Mouse (Mus musculus) layer of hippocampus, postnatal 25 days (tissue): ENCODE measurements around the gene Pex10. TPM values are rescaled to one million over a fixed set of nuclear protein-coding genes. Genes with fewer than 3 reads are reported as not detected.
A peak's percentile ranks its signal among the peaks of the same experiment; 100 is the strongest.

Source experiments
- DNase-seq, 2 experiments: peaks; one replicate each; pipeline ENCODE4 v3.0.0; 2022; ENCODE audit warnings: mixed read lengths in 2 of 2, low spot score in 1 of 2; ENCODE audit errors: extremely low spot score in 1 of 2
- total RNA-seq, 2 experiments: library from RNA; stranded (reverse); gene quantifications; 2 replicates each; pipeline ENCODE4 v1.2.3; 2021

Pex10 gene
- total RNA-seq = 10 to 100 TPM; 21.6 to 26.5 TPM

DNA sequence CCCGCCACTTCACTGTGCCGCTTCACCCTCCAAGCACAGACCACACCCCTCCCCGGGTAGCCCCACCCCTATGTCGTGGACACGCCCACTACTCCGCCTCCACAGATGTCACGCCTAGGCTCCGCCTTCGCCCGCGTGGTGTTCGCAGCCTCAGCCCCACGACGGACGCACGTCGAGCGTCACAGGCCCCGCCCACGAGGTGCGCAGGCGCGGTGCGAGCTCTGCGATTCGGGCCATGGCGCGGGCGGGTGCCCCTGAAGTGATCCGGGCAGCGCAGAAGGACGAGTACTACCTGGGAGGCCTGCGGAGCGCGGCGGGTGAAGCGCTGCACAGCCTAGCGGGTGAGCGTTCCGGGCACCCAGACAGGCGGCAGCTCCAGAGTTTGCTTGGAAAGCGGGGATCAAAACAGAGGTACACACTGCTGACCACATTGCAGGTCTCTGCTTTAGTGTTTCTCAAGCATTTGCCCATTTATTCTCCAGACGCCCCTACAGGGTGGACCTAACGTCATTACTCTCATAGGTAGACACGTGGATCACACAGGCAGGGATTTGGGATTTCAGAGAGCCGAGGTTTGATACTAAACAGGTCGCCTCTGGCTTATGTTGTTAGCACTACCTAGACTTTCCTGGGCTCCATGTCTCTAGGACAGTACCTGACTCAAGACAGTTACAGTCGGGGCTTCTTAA is at the start of gene Pex10:
Gene Pex10 (plus strand): TSS at position 183 of the 689 bp plus-strand sequence.
- peak; percentile 91 to 93 for DNase-seq

DNA sequence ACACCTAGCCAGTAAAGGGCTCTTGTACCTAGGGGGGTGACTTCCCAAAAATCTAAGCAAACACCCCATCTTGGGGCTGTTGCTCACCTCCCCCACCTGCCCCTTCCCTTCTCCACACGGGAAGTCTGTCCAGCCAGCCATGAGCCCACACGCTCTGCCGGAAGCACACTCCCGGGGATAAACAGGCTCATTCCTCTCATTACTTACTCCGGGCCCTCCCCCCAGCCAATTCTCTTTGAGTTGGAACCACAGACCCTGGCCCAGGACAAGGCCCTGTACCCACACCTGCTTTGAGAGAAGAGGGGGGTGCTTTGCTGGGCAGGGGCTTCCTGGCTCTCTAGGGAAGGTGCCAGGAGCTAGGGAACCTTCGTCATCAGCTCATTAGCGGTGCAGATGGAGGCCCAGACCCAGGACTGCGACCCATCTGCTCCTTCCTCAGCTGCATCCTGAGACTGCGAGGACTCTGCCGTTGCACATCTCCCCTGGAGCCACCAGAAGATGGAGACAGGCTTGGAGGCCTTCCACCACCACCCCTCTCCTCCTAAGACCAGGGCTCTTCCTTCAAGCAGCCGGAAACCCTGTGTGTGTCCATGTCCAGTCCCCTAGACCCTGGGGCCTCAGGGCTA is 49.5 kb upstream of the Pex10 start:
- no peak for DNase-seq

DNA sequence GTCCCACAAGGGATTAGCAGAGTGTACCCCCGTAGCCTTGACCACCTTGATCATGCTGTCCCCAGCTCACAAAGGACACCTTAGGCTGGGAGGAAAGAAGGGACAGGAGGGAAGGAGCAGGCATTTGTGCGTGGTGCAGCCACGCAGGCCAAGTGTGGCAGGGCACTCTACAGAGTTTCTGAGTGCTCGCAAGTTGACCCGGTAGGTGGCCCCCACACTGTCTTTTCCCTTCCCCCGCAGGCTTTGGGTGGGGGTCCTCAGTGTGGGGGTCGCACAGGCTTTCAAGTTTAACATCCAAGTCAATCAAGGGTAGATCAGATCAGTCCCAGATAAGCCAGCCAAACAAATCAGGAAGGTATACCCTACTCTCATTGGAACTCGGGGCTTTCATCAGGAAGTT is 48.8 kb upstream of the Pex10 start:
- no peak for DNase-seq

DNA sequence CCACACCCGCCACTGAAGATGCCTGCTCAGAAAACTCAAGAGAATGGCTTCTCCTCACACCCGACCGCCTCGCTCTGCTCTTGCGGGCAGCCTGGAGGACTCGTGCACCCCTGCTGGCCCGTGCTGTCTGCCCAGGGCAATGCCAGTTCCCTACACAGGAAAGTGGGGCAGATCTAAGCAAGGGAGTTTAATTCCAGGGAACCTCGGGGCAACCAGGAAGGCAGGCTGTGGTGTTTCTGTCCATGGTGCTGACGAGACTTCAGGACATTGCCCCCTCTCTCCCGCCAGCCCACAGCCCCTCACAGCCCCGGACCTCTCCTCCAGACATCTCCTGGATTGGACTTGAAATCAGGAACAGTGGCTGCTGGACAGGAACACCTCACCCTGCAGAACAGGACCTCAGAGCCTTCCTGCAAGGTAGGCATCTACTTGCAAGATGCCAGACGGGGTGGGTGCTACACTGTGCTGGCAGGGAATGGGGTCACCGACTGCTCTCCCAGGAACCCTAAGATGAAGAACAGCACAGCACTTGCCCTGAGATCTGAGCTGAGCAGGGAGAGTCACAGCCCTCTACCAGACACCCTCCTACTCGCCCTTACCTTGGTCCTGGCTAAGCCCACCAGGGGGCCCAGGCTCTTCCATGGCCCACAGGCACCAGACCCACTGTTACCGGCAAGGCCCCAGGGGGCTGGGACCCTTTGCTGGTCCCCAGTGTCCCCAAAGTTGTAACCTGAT is 48.0 kb upstream of the Pex10 start:
- DNase-seq = no peak

DNA sequence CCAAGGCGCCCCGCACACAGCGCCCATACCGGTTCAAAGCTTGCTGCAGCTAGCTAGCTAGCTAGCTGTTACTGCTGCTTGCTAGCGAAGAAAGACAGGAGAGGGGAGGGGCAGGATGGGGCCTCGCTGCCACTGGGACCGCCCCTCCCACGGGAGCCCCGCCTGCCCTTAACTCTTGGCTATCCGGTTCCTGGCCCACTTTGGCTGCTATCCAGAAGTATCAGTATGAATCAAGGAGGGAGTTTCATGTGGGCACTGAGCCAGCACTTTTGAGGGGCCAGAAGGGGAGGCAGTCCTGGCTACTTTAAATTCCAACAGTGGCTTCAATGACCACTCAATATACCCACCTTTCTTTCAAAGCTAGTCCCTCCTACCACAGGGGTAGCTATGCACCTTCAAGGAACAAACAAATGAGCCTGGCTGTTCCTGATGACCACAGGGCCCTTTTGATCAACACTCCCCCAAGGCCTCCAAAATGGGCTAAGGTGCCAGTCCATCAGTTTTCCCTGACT is 47.4 kb upstream of the Pex10 start:
- no peak for DNase-seq

DNA sequence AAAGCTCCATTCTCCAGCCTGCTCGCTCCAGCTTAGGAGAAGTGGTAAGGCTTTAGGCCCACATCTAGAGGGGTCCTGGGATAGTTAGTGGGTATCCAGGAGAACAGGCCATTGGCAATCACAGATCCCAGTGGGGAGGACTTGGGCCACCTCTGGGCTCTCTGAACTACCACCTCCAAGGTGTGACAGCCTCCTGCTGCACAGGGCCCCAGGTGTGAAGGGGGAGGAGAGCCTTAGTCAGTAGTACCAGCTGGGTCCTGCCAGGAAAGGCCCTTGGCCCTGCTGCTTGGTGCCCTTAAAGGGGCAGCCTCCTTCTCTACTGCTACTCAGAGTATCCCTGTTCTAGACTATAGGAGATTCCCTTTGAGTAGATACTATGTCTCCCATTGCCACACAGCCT is 46.7 kb upstream of the Pex10 start:
- DNase-seq = no peak

DNA sequence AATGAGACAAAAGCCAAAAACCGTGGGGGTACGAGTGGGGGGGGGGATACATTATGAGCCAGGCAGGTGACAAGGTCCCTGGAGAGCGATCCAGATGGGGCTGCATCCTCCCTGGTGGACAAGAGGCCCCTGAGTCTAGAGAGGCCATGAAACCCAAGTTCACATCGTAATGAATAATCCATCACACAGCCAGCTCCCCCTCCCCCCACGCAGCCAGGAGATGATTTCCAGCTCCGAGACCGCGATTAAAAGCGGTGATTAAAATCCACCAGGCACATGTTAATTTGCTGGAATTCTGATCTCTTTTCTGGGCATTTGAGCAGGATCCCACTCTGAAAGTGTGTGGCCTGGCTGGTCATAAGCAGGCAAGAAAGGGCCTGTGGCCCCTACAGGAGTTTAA is 46.0 kb upstream of the Pex10 start:
- no peak for DNase-seq

DNA sequence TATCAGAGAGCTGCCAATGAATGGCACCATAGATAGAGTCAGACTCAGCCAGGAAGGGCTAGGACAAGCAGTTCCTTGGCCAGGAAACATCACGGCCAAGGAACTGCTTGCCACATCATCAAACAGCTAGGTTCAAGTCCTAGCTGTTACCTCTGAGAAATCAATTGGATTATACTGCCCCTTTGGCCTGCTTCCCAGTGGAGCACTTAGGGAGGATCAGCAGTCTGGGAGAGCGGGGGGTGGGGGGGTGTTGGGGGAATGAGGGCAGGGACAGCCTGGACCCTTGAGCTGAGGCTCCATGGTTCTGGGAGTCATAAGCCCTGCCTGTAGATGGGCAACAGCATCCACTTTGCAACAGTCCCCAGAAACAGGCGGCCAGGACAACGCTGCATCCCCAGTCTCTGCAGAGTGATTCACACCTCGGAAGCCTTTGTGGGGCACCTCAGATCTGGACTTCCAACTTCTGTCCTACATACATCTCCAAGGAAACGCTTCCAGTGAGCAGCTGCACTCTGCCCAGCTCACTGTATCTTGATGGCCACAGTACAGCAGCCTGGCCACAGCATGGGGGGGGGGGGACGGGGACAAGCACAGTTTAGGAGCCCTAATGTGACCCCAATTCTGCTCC is 44.5 kb upstream of the Pex10 start:
- no peak for DNase-seq

DNA sequence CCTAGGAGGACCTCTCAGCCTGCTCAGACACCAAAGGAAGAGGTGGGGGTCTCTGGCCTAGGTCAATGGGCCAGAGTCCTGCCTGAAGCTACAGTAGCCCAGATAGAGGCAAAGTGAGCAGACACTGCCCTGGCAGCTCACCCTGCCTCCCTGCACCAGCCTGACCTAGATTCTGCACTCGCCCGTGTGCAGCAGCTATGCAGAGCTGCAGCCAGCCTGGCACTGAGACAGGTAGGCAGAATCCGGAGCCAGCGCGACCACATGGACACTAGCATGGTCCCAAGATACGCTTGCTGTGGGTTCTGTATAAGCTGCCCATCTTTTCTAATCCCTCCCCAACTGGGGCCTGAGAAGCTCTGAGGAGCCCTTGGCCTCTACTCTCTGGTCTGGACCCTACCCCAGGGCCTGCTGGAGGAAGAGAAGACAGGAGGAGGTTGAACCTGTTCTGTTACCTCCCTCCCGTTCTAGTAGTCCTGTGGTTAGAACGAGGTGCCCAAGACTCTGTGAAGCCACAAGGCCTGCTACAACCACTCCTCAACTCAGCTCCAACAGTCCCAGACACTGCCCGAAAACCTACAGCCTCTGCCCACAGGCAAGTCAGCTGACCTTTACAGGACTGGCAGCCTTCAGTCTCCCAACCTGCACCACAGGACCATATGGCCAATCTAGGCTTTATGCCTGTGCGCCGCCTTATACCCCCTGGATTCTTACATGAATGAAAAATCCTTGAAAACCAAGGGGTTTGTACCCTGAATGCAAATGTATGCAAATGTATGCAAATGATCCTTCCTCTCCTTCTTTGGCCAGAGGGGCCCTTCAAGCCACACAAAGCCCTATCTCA is 42.4 kb upstream of the Pex10 start:
- no peak for DNase-seq

DNA sequence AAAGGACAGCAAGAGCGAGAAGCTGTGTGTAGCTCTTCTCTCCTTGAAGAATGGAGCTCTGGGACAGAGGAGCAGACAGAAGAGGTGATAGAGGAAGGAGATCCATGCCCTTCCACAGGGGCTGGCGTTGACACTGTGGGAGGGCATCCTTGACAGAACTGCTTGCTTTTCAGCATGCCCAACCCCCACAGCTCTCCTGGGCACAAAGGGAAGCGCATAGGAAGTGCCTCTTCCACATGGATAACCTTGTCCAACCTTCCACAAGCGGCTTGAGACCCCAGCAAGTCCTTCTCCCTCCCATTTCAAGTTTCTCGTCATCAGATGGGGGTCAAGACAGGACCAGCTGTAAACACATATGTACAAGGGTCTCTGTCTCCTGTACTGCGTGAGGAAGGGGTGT is 33.7 kb upstream of the Pex10 start:
- DNase-seq = no peak

DNA sequence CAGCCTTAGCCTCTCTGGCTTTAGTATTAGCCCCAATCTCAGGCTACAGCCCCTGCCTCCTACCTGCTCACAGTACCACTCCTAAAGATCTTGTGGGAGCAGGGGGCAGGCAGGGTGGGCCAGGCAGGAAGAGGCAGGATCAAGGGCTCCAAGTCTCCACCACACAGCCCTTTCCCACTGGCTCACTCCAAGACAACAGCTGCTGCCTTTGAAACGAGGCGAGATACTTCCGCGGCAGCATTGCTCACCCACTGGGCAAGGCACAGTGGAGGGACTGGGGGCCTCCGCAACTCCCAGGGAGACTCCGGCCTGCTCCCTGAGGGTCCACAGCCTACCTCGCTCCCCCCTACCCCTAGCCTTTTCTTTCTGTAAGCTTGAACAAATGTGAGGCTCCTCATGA is 32.6 kb upstream of the Pex10 start:
- no peak for DNase-seq

DNA sequence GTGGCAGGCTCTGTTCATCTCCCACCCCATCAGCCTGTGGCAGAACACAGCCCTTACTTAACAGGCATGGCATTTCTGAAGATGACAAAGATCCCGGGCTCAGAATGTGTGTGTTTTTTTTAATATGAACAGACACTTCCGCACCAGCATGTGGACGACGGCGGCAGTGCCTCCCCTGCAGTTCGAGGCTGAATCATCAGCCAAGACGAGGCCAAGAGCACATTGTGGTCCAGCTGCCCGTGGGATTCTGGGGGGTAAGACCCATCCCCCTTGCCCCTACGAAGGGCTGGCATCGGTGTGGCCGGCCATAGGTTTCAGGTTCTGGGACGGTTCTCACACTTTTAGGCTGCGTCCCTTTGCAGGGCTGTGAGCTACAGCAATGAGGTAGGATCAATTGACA is 32.0 kb upstream of the Pex10 start:
- no peak for DNase-seq

DNA sequence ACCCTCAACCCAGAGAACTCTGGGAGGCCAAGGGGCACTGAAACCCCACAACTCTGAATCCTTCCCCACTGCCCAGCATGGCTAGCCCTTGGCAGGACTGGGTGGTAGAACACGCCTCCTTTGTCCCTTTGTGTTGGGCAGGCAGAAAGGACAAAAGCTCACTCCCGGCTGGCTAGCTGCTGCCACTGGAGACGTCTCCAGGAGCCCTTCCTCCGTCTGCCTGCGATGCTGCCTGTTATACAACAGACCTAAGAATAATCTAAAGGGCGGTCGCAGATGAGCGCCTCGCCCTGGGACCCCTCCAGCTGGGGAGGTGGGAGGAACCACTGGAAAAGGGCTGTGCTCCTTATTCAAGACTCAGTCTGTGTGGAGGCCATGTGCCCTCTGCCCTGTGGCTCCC is 26.6 kb upstream of the Pex10 start:
- DNase-seq = no peak

DNA sequence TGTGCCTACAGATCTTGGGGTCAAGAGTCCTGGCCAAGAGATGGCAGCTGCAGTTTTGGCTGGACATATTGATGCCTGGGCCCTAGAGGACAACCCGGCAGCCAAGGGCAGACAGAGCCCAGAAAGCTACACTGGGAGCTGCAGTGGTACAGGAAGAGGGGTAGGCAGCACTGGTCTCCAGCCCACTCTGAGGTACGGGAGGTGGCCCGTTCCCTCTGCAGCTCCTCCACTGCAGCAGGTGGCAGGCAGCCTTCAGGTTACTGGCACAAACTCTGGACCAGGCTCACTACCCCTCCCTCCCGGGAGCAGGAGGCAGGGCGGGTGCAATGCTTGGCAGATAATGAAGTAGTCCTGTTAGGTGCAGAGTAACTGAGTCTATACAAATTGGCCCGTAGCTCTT is 26.1 kb upstream of the Pex10 start:
- no peak for DNase-seq

DNA sequence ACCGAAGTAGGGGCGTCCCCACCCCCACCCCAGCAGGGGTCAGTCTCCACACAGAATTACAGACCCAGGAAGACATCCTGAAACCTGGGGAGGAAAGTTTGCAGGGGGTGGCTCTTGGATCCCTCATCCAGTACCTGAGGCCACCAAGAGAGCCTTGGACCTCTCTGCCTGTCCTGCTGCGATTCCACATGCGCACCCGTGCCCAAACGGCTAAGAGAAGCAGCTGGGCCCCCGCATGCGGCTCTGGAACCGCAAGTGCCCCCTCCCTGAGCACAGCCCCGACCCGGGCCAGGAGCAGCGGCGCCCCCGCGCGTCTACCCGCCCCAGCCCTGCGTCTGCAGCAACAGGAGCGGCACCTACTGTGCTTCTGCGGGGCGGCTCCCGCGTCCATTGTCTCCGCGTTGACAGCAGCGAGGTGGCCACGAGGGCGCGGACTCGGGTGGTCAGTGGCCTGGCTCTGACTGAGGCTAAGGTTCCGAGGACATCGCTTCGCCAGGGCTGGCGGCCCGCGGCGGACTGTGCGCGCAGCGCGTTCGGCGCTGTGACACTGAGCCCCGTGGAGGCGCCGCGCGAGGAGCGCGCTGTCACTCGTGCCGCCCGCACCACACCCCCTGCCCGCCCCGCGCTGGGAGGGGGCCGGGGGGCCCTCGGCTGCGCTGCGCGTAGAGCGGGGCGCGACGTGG is 24.1 kb upstream of the Pex10 start:
- DNase-seq = peak in 1 of 2 experiments; percentile 48

DNA sequence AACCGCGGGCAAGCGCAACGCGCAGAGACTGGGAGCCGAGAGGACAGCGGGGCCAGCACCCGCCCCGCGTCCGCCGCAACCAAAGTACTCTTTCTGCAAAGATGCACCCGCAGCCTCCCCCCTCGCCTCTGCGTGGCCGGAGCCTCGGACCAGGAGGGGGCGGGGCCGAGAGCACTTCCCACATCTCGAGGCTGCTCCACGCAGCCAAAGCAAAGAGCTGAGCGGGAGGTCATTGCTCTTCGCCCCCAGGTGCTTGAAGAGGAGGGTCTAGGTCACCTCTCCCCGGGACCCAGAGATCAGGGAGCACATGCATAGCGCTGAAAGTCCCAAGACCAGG is 23.6 kb upstream of the Pex10 start:
- no peak for DNase-seq

DNA sequence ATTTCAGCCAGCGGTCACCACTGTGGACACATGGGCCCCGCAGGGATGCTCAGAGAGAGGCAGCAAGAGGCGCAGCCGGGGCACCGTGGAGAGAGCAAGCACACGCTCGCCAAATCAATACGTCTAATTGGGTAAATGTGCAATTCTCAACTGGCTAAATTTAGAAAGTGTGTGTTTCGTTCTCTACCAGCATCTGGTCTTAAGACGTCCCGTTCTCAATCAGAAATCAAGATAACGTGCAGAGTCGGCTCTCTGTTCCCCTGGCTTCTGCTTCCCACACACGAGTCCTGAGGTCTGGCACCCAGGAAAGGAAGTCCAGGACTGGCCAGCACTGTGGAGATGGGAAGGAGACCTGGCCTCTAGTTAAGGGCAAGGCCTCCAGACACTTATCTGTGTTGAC is 20.2 kb upstream of the Pex10 start:
- DNase-seq = no peak

DNA sequence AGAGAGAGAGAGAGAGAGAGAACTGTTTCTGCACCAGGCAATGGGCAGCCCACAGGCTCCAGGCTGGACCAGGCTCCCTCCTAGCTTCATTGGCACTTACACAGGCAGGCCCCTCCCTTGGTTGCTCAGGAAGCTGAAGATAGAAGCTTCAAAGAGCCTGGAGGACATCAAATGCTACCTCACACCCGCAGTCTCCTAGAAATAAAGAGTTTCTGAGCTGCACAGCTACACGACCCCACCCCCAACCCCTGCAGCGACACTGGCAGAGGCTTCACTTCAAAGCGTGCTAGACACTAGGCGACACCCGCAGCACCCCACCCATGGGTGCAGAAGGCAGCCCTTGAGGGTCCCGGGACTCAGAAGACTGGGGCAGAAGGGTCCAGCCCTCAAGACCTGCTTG is 16.7 kb upstream of the Pex10 start:
- DNase-seq = no peak

DNA sequence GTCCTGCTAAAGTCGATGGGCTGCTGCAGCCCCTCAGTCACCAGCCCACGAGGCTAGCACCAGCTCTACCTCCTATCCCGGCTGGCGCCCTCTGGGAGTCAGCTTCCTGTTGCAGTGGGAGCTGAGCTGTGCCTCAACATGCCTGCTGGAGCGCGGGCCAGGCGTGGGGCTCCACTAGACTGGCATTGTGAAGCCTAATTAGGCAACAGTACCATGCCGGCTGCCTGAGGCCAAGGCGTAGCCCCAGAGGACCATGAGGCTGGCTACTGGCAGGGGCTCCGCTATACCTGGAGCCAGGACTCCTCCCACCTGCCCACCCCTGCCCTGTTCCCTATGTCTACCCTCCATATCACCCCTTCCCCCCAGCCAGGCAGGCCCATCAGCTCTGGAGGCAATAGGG is 10.1 kb upstream of the Pex10 start, which contains the start of gene Plch2:
Gene Plch2 (minus strand): TSS at position 61 of the 400 bp plus-strand sequence.
- no peak for DNase-seq

DNA sequence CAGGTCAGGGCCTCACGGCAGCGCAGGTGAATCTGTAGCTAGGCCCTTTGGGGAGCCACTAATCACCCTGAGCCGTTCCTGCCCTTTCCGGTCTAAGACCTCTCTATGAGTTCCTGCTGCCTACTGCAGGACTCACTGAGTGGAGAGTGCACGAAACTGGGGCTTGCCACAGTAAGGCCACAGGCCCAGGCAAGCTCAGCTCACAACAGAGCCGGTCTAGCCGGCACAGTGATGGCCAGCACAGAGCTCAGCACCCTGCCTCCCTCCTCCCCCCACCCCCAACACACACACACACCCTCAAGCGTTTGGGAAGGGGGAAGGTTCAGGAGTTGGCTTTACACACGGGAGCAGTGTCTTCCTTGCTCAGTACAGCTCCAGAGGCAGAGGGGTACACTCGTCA is 8.5 kb upstream of the Pex10 start:
- no peak for DNase-seq
